Mouse (Mus musculus) B cell, adult 67 days (primary cell): ENCODE data around the gene Fam174b. TPM values are rescaled to one million over a fixed set of nuclear protein-coding genes. Genes with fewer than 3 reads are reported as not detected.

Source experiments
- total RNA-seq, 2 experiments: library from RNA; stranded (reverse); gene quantifications; 4 replicates each; pipeline ENCODE4 v1.2.4; 2023

The Fam174b gene
- 1 to 10 TPM in 1 of 2 experiments, under 1 TPM in 1; 0.21 to 1.0 TPM for total RNA-seq

DNA sequence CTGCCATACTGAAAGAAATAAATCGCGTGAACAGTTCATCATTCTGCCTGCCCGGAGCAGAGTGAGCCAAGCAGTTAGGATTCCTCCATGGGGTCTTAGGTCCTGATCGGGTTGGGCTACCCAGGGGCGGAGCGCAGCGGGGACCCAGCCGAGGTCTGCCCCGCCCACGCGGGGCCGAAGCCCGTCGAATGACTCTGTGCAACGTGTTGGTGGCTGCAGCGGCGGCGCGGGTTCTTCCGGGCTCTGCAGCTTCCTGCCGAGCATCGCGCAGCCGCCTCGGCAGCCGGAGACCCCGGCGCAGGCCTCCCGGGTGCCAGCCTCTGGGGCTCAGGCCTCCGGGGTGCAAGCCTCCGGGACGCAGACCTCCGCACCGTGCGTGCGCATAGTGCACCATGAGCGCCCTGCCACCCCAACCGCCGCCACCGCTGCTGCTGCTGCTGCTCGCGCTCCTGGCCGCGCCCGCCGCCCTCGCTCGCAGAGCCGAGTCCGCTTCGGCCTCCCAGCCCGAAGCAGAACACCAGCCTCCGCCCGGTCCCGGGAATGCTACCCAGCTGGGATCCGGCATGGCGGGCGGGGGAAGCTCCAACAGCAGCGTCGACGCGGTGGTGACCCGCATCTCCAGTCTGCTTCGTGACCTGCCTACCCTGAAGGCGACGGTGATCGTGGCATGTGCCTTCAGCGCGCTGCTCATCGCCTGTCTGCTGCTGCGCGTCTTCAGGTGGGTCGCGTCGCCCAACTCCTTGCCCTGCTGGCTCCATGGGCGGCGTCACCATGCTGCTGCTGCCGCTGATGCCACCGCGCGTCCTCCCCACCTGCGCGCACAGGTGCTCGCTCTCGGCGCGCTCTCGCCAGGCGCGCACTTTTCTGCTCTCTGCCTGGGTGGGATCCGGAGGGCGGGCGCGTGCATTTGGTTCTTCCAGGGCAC is at the start of gene Fam174b:
Gene Fam174b (plus strand): TSS at position 192 of the 925 bp plus-strand sequence.

Other genes starting within 250 kb of the Fam174b start
- 100 to 1,000 TPM; 388 to 399 TPM for gene Chd2, start 198.5 kb upstream of the Fam174b start, total RNA-seq